Mouse (Mus musculus) megakaryocyte progenitor cell, adult 5-6 weeks (primary cell): ENCODE data around the gene Emid1. TPM values are rescaled to one million over a fixed set of nuclear protein-coding genes. Genes with fewer than 3 reads are reported as not detected.

Experiments used
- ATAC-seq: replicated peaks from 2 replicates; pipeline ENCODE4 v1.8.0; 2016; ENCODE audit warnings: mild to moderate bottlenecking, moderate TSS enrichment, inconsistent platforms; ENCODE audit not compliant: poor library complexity
- total RNA-seq, 2 experiments: library from RNA; stranded (forward) in 1 of 2; stranded (reverse) in 1 of 2; fragments of 157-497, 149-512 nt in 1 of 2; fragments of 200-1000 nt in 1 of 2; gene quantifications; 2 replicates each; pipeline versions ENCODE4 v1.2.3 to v1.2.4; 2015 to 2017

Emid1 gene
- total RNA-seq, 2 experiments from 2014 or later, result 5.2 to 5.5 TPM

GRCm38 (mm10) chr11:5163421-5163820 lies 11.4 kb upstream of the Emid1 start:
- 0 out of 2 replicates have a peak, but pooled peaks have one; percentile 58 for ATAC-seq

DNA sequence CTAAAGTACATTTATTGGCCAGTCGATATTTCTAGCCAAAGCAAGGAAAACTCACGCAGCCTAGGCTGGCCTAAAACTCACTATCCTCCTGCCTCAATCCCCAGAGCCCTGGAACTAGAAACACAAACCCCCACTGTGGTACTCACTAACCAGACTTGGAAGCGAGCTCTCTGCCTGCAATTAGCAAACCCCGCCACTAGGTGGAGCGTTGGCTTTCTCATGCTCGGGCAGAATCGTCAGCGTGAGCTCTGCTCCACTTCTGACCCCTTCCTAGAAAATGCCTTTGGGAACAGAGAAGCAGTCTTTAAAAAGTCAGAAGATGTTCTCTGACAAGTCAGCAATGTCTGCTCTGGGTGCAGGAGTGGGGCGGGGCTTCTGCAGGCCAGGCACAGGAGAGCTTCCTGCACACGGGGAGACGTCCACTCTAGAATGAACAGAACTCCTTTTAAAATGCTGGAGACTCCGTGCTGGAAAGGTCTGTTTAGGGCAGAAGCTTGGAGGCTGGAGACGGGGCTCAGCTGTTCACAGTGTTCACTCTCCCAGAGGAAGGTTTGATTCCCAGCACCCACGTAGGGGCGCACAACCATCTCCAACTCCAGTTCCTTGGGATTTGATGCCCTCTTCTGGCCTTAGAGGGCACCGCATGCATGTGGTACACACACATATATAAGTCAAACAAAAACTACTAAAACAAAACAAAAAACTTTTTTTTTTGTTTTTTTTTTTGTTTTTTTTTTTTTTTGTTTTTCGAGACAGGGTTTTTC lies 8.8 kb upstream of the Emid1 start:
- peak; percentile 64; the same call in 1 of the 2 replicates for ATAC-seq

DNA sequence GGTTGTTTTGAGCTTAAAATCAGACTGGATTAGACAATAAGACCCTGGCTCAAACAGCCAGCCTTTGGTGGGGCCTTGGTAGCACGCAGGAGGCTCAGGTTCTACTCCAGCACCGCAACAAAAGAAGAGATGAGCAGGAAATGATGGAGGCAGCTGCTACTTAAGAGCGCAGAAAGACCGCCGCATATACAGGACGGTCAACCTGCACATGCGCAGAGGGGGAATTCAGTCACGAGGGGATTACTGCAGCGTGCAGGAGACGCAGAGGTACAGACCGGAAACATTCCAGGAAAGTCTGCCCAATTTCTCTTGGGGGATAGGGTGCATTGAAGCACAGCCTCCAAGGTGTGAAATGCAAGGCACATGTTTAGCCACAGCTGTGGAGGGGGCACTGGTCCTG lies 6.0 kb upstream of the Emid1 start:
- ATAC-seq, result no peak

DNA sequence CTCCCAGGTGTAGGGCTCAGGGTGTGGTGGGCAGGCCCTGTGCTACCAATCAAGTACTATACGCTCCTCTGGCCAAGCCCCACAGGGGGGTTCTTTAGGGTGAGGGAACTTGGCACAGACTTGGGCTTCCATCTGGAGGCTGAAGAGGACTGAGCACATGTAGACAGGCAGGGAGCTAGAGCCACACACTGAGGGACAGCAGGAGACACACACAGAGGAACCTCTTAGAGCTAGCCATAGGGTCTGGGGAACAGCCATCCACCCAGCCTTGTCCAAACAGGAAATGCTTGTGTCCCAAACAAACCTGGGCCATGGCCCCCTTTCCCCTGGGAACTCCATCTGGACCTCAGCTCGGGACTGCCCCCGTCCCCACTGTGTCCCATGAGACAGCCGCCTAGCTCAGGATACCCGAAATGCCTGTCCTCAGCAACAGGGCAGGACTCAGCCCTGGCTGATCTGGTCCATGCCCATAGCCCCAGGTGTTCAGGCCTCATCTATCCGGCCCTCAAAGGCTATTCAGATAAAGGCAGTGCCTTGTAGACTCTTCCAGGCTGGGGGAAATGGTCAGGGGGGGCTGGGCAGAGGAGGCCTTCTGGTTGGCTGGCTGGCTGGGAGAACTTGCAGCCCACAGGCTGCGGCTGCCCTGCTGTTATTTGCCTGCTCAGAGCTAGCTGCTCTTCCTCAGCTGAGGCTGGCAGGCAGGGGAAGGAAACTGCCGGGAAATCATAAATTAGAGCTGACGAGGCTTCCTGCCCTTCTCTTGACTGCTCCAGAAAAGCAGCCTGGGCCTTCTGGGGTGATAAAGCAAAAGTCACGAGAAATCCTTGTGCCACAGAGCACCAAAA lies 3.1 kb upstream of the Emid1 start:
- ATAC-seq, result 0 out of 2 replicates have a peak, but pooled peaks have one; percentile 11

DNA sequence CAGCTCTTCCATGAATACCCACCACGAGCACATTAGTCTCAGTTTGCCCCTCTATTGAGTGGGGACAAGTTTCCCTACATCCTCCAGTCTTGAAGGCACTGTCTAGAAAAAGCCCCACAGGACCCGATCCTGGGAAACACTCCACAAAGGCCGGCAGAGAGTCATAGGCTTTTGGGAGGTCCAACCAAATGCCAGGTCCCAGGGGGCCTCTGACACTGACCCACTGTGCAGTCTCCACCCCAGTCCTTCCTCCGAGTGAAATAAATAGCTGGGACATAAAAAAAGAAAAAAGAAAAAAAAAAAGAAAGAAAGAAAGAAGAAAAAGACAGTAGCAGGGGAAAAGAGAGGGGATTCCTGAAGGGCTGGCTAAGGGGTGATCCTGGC lies 818 bp downstream of the Emid1 start:
- ATAC-seq, result no peak

DNA sequence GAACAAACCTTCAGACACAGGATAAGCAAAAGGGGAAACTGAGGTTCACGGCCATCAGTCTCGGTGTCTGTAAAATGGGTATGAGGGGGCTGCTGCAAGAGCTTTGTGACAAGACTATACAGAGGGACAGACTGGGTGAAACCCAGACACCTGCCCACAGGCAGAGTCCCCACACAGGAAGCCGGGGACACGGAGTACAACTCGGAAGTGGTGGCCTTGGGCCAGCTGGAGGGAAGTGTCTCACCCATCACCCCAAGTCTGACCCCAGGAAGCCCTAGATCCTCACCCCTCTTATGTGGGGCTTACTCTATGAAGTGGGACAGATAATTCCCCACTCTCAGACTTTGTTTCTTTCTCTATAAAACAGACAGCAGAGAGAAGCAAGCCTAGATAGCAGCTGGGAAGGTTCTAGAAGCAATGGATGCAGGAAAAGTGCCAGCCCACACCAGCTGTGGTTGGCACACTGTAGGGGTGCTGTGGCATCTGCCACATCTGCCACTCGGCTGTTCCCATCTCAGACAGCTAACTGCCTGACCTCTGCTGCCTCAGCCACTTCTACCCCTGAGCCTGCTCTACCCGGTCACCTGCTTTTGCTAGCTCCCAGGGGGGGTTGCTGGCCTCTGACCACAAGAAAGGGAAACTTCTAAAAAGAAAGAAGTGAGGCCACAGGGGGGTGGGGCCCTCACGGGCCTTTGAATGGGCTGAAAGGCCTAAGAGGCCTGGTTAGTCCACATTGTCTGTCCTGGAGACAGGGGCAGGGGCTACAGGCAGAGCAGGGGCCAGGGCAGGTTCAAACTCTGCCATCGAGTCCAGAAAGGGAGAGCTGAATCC lies 1.4 kb downstream of the Emid1 start:
- peak; percentile 57 for ATAC-seq

- ATAC-seq, result no peak
These were observed 2.1 kb downstream of the Emid1 start for GRCm38 (mm10) chr11:5149955-5150354.

- 0 out of 2 replicates have a peak, but pooled peaks have one; percentile 10 for ATAC-seq
These were observed 2.8 kb downstream of the Emid1 start for GRCm38 (mm10) chr11:5149249-5149648.

- ATAC-seq, result no peak
These were observed 6.5 kb downstream of the Emid1 start for GRCm38 (mm10) chr11:5145600-5145999.

DNA sequence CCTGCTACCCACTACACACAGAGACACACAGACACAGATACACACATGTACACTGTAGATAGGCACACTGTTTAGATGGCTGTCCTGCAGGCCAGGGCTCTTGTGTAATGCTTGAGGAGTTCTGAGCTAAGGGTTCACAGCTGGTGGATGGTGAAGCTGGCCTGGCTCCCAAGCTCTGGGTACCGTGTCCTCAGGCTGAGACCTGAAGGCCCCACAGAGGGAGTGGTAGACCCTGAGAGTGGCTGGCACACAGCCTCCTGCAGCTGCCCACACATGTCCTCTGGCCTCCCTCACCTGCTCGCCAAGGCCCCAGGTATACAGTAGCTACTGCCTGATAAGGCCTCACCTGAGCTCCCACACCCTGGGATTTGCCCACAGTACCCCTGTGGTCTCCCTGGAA lies 10.1 kb downstream of the Emid1 start:
- ATAC-seq, result no peak

- no peak for ATAC-seq
These were observed 10.8 kb downstream of the Emid1 start for GRCm38 (mm10) chr11:5141252-5141651.

DNA sequence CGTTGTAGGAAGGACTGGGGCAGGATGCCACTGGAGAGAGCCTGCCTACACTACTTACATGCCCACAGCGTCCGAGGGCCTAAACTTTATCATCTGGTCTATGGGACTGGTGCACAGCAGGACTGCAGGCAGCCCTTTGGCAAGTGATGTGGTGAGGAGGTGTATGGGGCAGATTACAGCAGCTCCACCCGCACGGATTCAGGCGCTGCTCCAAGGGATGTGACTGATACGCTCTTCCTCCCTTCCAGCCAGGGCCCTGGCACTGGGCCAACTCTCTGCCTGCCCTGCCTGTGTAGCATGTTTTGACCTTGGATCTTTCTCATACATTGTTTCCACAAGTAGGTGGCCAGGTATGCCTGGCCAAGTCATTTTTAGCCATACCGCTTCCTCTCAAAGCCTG lies 11.4 kb downstream of the Emid1 start:
- peak; percentile 92 for ATAC-seq

DNA sequence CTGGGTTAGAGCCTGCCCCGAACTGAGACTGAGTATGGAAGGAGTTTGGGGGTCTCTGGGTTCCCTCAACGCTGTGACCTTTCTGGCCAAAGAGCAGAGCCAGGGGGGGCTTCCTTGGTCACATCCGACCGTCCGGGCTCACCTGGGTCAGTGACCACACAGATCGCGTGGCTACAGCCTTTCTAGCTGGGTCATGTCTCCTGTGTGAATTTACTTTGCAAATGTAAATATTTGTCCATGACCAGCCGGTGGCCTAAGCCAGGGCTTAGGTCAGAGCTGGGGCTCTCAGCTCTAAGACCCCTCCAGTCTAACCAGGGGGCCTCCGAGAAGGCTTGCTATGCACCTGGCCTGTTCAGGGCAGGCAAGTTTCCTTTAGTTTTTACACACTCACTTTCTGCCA lies 12.7 kb downstream of the Emid1 start:
- no peak for ATAC-seq

DNA sequence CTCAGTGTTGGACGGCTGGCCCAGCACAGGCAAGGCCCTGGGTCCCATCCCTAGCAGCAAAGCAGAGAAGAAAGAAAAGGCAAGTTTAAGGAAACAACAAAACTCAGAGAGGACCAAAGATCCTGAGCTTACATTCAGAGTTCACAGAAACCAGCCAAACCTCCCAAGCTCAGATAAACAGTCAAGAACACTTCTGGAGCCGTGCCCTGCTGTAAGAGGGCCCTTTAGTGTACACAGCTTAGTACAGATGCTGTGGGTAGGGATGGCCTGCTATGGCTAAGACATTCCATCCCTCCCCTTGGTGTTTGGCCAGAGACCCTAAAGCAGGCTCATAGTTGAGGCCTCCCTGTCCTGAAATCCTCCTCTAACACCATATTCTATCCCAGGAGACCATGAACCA lies 13.4 kb downstream of the Emid1 start:
- ATAC-seq, result no peak

DNA sequence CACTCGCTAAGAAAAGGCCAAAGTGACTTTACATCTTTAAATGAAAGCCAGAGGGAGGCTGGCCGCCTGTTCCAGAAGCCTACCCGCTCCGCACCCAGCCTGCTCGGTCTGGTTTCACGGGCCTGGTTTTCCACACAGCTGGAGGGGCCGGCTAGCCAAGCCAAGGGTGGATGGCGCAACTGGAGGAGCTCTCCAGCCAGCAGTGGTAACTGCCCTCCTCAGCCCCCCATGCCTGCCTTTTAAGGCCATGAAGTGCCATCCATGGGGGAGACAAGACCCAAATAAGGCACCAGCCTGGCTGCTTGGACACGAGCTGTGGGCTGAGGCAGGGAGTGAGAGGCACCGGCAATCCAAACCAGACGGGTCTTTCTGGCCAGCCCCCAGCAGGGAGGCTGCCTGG lies 16.1 kb downstream of the Emid1 start:
- no peak for ATAC-seq

- peak; percentile 51 for ATAC-seq
These were observed 19.3 kb downstream of the Emid1 start for GRCm38 (mm10) chr11:5132751-5133150.

DNA sequence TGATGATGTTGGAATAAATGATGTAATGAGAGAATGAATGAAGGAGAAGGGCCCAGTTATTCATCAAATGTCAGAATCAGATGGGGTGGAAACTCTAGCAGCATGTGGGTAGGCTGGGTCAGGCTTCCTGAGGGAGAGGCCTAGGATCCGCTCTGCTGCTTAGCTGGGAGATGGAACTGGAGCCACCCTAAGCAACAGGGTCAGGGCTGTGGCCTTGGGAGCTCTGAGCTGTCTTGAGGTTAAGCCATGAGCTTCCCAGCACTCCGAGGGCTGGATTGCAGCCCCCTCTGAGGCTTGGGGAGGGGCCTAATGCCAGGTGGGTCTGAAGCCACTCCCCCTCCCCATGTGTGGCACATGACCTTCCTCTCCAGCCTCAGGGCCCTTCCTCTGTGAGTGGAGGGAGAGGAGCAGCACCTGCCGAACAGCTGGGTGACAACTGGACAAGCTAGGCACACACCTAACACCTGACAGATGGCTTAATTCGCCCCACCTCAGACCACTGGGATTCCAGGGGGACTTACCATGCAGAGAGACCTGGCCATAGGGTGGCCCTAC lies 21.9 kb downstream of the Emid1 start:
- no peak for ATAC-seq

DNA sequence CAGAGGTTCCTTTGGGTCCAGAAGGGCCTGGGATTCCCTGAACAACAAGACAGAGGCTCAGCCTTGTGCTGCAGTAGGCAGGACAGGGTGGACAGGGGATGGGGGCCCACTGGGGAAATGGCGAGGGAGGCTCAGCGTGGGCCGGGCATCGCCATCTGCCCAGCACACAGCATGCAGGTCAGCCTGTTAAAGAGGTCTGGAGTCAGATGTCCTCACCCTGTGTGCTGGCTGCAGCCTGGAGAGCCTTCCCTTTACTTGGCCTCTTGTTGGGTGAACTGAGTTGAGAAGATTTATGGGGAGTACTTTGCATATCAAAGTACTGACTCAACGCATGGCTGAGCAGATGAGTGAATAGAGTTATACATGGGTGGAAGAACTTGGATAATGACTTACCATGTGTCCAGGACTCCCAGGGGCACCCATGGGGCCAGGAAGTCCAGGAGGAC lies 23.0 kb downstream of the Emid1 start:
- no peak for ATAC-seq

DNA sequence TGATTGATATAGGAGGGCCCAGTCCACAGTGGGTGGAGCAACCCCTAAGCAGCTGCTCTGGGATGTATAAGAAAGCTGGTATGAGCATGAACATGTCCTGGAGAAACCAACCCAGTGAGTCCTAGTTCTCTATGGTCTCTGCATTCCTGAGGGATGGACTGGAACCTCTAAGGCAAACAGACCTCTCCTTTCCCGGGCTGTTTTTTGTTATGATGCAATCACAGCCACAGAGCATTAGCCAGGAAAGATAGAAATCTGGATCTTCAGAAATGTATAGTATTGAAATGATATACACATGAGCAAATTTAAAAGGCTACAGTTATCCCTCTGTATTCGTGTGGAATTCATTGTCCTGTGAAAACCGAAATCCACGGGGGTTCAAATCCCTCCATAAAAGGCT lies 26.3 kb downstream of the Emid1 start:
- no peak for ATAC-seq

DNA sequence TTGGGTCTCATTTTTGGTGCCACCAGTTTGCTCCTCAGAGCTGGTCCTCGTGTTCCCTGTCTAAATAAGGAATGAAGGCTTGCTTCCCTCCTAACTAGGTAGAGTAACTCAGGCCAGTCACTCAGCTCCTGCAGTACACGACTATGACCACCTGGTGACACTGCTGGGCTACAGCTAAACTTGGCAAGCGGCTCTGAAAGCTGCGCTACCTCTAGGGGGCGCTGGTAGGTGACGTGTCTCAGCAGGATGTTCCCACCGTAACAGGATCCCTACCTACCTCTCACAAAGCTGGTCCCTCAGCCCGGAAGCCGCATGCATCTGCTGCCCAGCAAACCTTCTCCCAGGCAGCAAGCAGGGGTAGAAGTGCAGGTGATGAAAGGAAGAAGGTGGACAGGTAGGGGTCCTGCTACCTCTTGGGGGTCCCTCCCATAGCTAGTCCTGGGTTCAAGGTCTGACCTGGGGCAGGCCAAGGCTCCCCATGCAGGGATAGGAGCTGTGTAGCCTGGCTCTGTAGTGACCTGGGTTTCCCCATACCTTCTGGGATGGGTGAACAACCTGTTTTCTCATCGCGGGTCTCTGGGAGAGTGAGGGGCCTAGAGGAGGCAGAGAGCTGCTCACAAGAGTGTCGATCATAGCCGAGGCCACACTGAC lies 37.0 kb downstream of the Emid1 start:
- ATAC-seq, result peak; percentile 100
